Mouse (Mus musculus) cerebellum, postnatal 4 days (tissue): ENCODE results near the gene Igfbpl1.

Source experiments
- DNase-seq, 2 experiments: peaks; one replicate each; pipeline ENCODE4 v3.0.0; 2022; ENCODE audit warnings: low spot score in 2 of 2, mixed read lengths in 1 of 2

Gene Igfbpl1

GRCm38 (mm10) chr4:45826275-45827040 is at the start of gene Igfbpl1:
Gene Igfbpl1, minus strand, starts transcription at chr4:45826923.
- DNase-seq: peak in 1 of 2 experiments; percentile 70

GRCm38 (mm10) chr4:45872147-45872546 is 45.4 kb upstream of the Igfbpl1 start:
- DNase-seq: no peak

GRCm38 (mm10) chr4:45869021-45869815 is 42.5 kb upstream of the Igfbpl1 start:
- no peak for DNase-seq

GRCm38 (mm10) chr4:45867416-45867815 is 40.7 kb upstream of the Igfbpl1 start:
- no peak for DNase-seq

- no peak for DNase-seq
Observed at GRCm38 (mm10) chr4:45861160-45861559, 34.4 kb upstream of the Igfbpl1 start.

- peak; percentile 70 to 84 for DNase-seq
Observed at GRCm38 (mm10) chr4:45855803-45856424, 29.2 kb upstream of the Igfbpl1 start.

- DNase-seq: no peak
Observed at GRCm38 (mm10) chr4:45853496-45854246, 26.9 kb upstream of the Igfbpl1 start.

GRCm38 (mm10) chr4:45851640-45852051 is 24.9 kb upstream of the Igfbpl1 start:
- no peak for DNase-seq

GRCm38 (mm10) chr4:45849419-45849818 is 22.7 kb upstream of the Igfbpl1 start:
- DNase-seq: no peak

DNA sequence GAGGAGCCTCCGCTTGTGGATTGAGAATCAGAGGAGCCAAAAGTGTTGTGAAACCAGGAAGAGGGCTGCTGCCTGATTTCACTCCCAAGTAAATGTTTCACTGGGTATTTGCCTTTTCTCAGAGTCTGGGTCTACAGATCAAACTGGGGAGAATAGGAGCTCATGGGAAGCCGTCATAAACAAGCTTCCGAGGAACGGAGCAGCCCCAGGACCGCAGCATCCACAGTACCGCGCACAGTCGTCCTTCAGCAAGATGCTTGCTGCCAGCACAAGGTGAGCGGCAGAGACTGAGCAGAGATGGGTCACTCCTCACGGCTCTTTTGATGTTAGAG is 22.1 kb upstream of the Igfbpl1 start:
- DNase-seq: no peak

GRCm38 (mm10) chr4:45848109-45848824 is 21.5 kb upstream of the Igfbpl1 start, which contains the start of gene Stra6l:
Gene Stra6l, plus strand, starts transcription at chr4:45848664.
- no peak for DNase-seq

DNA sequence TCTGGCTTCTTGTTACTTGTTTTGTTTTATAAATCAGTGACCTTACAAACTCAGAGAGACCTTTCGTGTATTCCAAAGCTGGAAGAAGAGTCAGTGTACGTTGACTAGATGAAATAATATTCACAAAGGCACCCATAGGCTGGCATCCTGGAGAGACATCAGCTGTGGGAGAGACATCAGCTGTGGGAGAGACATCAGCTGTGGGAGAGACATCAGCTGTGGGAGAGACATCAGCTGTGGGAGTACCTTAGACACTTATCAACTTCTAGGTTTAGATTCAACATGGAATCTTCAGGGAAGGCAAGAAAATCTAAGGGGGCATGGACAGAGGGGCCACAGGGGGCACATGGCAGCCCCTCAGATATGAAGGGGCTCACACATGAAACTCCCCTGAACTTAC is 19.5 kb upstream of the Igfbpl1 start:
- DNase-seq: no peak

- DNase-seq: peak in 1 of 2 experiments; percentile 61
Observed at GRCm38 (mm10) chr4:45844355-45844754, 17.6 kb upstream of the Igfbpl1 start.

DNA sequence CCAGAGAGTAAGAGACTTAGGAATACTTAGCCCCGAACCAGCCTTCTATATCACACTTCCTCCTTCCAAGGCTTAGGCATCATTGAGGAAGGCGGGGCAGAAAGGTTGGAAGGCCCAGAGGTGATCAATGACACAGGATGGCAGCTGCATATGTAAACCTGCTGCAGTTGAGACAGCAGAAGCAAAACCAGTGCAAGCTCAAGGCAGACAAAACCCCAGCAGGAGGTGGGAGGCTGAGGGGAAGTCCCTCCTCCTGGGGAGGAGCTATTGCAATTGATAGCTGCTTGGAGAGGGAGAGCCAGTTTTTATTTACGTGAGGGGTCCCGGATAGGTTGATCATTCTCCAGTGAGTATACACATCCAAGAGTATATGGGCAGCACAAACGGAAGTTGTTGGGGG is 6.7 kb upstream of the Igfbpl1 start:
- no peak for DNase-seq

DNA sequence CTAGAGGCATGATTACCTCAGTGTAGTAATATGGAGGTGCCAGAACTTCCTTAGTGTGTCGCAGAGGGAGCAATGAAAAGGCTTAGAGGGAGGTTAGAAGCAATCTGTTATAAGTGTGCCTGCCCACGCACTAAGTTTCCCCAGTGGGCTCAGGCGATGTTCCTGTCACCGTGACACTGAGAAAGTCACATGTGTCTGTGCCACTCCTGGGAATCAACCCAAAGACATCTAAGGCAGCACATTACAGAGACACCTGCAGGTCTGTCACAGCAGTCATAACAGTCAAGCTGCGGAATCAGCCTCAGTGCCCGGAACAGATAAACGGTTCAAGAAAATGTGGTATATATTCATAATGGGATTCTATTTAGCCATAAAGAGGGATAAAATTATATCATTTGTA is 5.3 kb upstream of the Igfbpl1 start:
- no peak for DNase-seq

DNA sequence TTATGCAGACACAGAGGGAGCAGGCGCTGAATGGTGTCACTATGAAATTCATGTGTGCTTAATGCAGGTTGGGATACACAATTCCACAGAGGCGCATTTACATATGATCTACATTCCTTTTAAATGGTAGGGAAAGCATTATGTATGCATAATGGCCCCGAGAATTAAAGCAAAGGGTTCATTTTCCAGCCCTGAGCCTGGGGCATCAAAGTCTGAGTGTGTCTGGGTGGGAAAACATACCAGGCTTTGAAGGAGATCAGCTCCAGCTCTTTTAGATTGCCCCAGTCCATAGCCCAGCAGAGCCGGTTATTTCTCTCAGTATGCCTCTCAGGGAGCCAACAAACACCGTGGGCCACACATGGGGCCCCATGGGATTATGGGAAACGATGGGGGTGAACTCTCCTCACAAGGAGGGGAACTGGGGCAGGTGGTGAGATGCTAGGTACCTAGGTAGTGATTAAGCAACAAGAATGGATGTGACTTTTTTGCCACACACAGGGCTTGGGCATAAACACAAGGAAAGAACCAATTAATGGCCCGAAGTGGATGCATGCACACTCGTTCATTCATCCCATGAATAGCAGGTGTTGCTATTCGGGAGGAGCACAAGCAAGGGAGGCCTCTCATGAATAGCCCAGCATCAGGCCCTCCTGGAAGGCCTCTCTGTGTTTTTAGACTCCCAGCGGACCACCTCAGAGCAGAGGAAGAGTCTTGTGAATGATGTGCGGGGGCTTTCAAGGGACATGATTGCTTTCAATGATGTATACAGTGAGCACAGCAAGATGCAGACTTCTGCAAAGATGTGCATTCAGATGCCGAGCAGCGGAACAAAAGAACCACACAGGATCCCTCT is 3.4 kb upstream of the Igfbpl1 start:
- no peak for DNase-seq

DNA sequence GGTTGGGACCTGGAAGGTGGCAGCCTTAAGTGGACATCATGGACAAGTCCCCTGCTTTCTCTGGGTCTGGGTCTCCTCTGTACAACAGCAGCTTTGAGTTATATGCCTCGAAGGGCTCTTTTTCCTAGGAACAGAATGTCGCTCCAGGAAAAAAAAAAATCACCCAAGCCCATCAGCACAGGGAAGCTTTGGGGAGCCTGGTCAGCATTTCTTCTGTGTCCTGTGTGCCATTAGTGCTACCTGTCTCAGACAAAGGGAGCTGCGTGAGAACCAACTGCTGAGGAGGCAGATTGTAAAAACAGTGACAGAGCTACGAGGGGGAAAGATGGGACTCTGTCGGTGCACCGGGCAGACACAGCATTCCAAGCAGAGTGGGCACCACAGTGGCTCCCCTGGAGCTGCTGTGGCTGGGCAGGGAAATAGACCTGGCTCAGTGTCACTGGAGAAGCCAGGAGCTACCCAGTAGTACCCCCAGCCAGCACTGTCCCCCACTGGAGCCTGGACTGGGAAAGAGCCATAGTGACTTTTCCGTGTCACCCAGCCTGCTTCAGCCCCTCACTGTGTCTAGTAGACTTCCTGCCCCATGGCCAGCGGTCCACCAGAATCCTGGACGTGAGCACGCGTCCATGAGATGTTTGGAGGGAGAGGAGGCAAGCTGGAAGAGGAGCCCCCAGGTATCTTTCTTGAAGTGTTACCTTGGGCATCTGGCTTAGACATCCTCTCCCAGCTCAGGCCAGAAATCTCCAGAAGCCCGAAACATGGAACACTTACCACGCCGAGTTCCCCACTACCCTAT is 1.8 kb downstream of the Igfbpl1 start:
- no peak for DNase-seq

DNA sequence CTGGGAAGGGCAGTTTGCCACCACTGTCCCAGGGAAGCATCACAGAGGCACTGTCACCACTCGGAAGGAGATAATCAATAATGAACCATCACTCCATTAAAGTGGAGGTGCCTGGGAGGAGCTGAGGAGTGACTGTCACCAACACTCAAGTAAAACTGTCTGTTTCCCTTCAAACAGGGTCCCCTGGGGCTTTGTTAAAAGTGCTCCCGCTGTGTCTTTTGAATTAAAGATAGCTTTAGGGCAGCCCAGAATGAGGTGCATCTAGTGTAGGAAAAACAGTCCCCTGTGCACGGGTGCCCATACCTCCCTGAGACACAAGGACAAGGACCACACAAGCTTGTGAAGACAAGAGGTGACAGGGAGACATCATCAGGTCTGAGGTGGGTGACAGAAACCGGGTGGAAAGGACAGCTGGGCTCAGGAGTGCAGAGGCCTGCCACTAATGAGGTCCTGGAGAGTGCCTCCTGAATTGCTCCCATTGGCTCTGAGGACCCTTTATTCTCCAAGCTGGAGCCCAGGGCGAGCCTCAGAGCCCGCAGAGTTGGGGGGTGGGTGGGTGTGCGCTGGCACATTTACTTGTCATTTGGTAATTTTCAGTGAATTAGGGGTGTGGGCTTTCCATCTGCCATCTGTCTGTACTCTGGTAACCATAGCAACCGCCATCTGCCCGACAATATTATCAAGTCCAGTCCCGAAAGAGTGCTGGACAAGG is 2.5 kb downstream of the Igfbpl1 start:
- DNase-seq: peak in 1 of 2 experiments; percentile 42
